Mouse (Mus musculus): ENCODE measurements at regions not wholly inside any gene's neighbourhood (a gene's known extent, or its start where the extent isn't known, plus 50 kb on each side); places are given as distances from the start of the nearest gene placed in this dataset.

GRCm38 (mm10) chr16:62642859-62643403, 143.7 kb downstream of the Nsun3 start:
- TF ChIP-seq CHD2 (IDR thresholded peaks at IDR 0.05; ENCODE audit: low read length) = no peak
- no peak for TF ChIP-seq USF2 (IDR thresholded peaks at IDR 0.05; ENCODE audit: borderline replicate concordance in 1 of 2, insufficient read depth in 1 of 2, low read depth in 1 of 2, low read length in 2 of 2)
- TF ChIP-seq CTCF (IDR thresholded peaks at IDR 0.05 in 2 of 3, conservative IDR thresholded peaks at IDR 0.05 in 1 of 3; ENCODE audit: control insufficient read depth in 1 of 3, insufficient read depth in 1 of 3, low read depth in 2 of 3, low read length in 3 of 3, poor library complexity in 1 of 3, severe bottlenecking in 1 of 3) = no peak
- no peak for TF ChIP-seq GABPA (IDR thresholded peaks at IDR 0.05; ENCODE audit: low read depth, low read length)
- no peak for TF ChIP-seq NRF1 (IDR thresholded peaks at IDR 0.05; ENCODE audit: insufficient read depth, low read depth, low read length, poor library complexity, severe bottlenecking)
- TF ChIP-seq UBTF (IDR thresholded peaks at IDR 0.05; ENCODE audit: borderline replicate concordance, insufficient read depth, low read depth, low read length) = no peak
- TF ChIP-seq POLR2AphosphoS2 (IDR thresholded peaks at IDR 0.05; ENCODE audit: low read length) = no peak
- no peak for TF ChIP-seq EP300 (IDR thresholded peaks at IDR 0.05; ENCODE audit: low read depth in 1 of 2, low read length in 2 of 2)
- TF ChIP-seq RAD21 (IDR thresholded peaks at IDR 0.05; ENCODE audit: low read depth, low read length) = no peak
- TF ChIP-seq MAX (IDR thresholded peaks at IDR 0.05; ENCODE audit: low read length) = no peak
- TF ChIP-seq ZMIZ1 (IDR thresholded peaks at IDR 0.05; ENCODE audit: low read depth, low read length) = no peak
